Comparison of ENCODE assay signal across 31 mouse cellular contexts in genomic region chr6:12500888-12501287, GRCm38 (mm10).
"Had no signal": no experiment of that assay in that cellular context is flagged by ENCODE, and none has a peak within 500 bp of the region (broad histone marks: within the 10 kb centered on the region; RNA-seq: fewer than 3 reads in every experiment).

No protein-coding gene starts in this region.

- H3K36me3 ChIP-seq: limb, embryonic 10.5 days; limb, embryonic 12.5 days; limb, embryonic 13.5 days; limb, embryonic 15.5 days; liver, embryonic 12.5 days; liver, embryonic 13.5 days; liver, embryonic 15.5 days; lung, embryonic 15.5 days; midbrain, embryonic 12.5 days; midbrain, embryonic 13.5 days; midbrain, embryonic 15.5 days; neural tube, embryonic 12.5 days had no signal

- H3K4me1 ChIP-seq: limb, embryonic 10.5 days; limb, embryonic 12.5 days; limb, embryonic 13.5 days; limb, embryonic 15.5 days; liver, embryonic 12.5 days; liver, embryonic 13.5 days; liver, embryonic 15.5 days; lung, embryonic 15.5 days; megakaryocyte, embryonic 14.5 days; midbrain, embryonic 12.5 days; midbrain, embryonic 13.5 days; midbrain, embryonic 15.5 days; neural tube, embryonic 12.5 days had no signal

- H3K9me3 ChIP-seq: limb, embryonic 10.5 days; limb, embryonic 12.5 days; limb, embryonic 13.5 days; limb, embryonic 15.5 days; liver, embryonic 12.5 days; liver, embryonic 13.5 days; liver, embryonic 15.5 days; lung, embryonic 15.5 days; megakaryocyte, embryonic 14.5 days; midbrain, embryonic 12.5 days; midbrain, embryonic 13.5 days; midbrain, embryonic 15.5 days; neural tube, embryonic 12.5 days had no signal

- DNase-seq: left cerebral cortex, postnatal 4 days; liver; liver, embryonic 13.5 days; liver, postnatal 0 days; lung, adult 18-20 months; lung, adult 2 months; lung, embryonic 14.5 days; lung, postnatal 10 days; lung, postnatal 14 days; lung, postnatal 36 days; lung, postnatal 4 days; midbrain, embryonic 14.5 days had no signal

- H3K9ac ChIP-seq: limb, embryonic 12.5 days; limb, embryonic 13.5 days; limb, embryonic 15.5 days; liver, embryonic 12.5 days; liver, embryonic 13.5 days; liver, embryonic 14.5 days; liver, embryonic 15.5 days; liver, postnatal 0 days; lung, embryonic 14.5 days; lung, embryonic 15.5 days; midbrain, embryonic 12.5 days; midbrain, embryonic 13.5 days; midbrain, embryonic 15.5 days; neural tube, embryonic 12.5 days had no signal

- ATAC-seq: liver, embryonic 12.5 days; liver, postnatal 0 days; lung, postnatal 0 days; midbrain, embryonic 13.5 days; midbrain, embryonic 15.5 days; midbrain, embryonic 16.5 days had no signal

- H3K27me3 ChIP-seq: limb, embryonic 12.5 days; limb, embryonic 13.5 days; limb, embryonic 15.5 days; liver, embryonic 12.5 days; liver, embryonic 13.5 days; liver, embryonic 15.5 days; lung, embryonic 15.5 days; megakaryocyte, embryonic 14.5 days; midbrain, embryonic 12.5 days; midbrain, embryonic 13.5 days; midbrain, embryonic 15.5 days; neural tube, embryonic 12.5 days had no signal

- H3K4me3 ChIP-seq: left cerebral cortex, adult 2 months; limb, embryonic 10.5 days; limb, embryonic 12.5 days; limb, embryonic 13.5 days; limb, embryonic 15.5 days; liver, embryonic 12.5 days; liver, embryonic 13.5 days; liver, embryonic 15.5 days; lung, embryonic 15.5 days; megakaryocyte, embryonic 14.5 days; midbrain, embryonic 12.5 days; midbrain, embryonic 13.5 days; midbrain, embryonic 15.5 days; myocyte; neural tube, embryonic 12.5 days had no signal

- H3K4me2 ChIP-seq: limb, embryonic 12.5 days; limb, embryonic 13.5 days; limb, embryonic 15.5 days; liver, embryonic 11.5 days; liver, embryonic 12.5 days; liver, embryonic 13.5 days; liver, embryonic 15.5 days; lung, embryonic 14.5 days; lung, embryonic 15.5 days; midbrain, embryonic 12.5 days; midbrain, embryonic 13.5 days; midbrain, embryonic 15.5 days; neural tube, embryonic 12.5 days had no signal

- H3K27ac ChIP-seq: left cerebral cortex, adult 2 months; limb, embryonic 10.5 days; limb, embryonic 12.5 days; limb, embryonic 13.5 days; limb, embryonic 15.5 days; liver, embryonic 12.5 days; liver, embryonic 13.5 days; liver, embryonic 14.5 days; liver, embryonic 15.5 days; lung, embryonic 15.5 days; macrophage; midbrain, embryonic 12.5 days; midbrain, embryonic 13.5 days; midbrain, embryonic 15.5 days; neural tube, embryonic 12.5 days had no signal
